Mouse (Mus musculus) liver, embryonic 13.5 days (tissue): ENCODE measurements at regions not wholly inside any gene's neighbourhood (a gene's known extent, or its start where the extent isn't known, plus 50 kb on each side); places are given as distances from the start of the nearest gene placed in this dataset.
"Not testable (repeated sequence)": the region's sequence is repeated elsewhere in the genome, so short reads cannot be mapped to it uniquely, and the experiment has no call there.

Experiments used
- ATAC-seq: fragments of 200-750 bp; cut with Nextera tagmentation; 2 replicates; pipeline ENCODE4 v1.8.0; 2017; ENCODE audit warnings: low read depth, mild to moderate bottlenecking, moderate number of reproducible peaks, moderate library complexity
- DNase-seq: peaks from one replicate; pipeline ENCODE4 v3.0.0; 2022
- H3K27ac ChIP-seq: fragments of 300-500 bp; sonication (generic); 2 replicates; pipeline ENCODE4 v1.5.1; 2015; ENCODE audit warnings: moderate library complexity, mild to moderate bottlenecking, inconsistent platforms
- H3K27me3 ChIP-seq: fragments of 300-500 bp; sonication (generic); 2 replicates; pipeline ENCODE4 v1.6.1; 2015; ENCODE audit warnings: mild to moderate bottlenecking, inconsistent platforms
- H3K36me3 ChIP-seq: fragments of 300-500 bp; sonication (generic); 2 replicates; pipeline ENCODE4 v1.6.1; 2015; ENCODE audit warnings: mild to moderate bottlenecking, inconsistent platforms
- H3K4me1 ChIP-seq: fragments of 300-500 bp; sonication (generic); replicated peaks from 2 replicates; pipeline ENCODE4 v1.6.1; 2015; ENCODE audit warnings: inconsistent platforms
- H3K4me2 ChIP-seq: fragments of 300-500 bp; sonication (generic); 2 replicates; pipeline ENCODE4 v1.6.1; 2015; ENCODE audit warnings: inconsistent platforms, mild to moderate bottlenecking, moderate library complexity
- H3K4me3 ChIP-seq: fragments of 300-500 bp; sonication (generic); replicated peaks from 2 replicates; pipeline ENCODE4 v1.5.1; 2015; ENCODE audit warnings: mild to moderate bottlenecking, inconsistent platforms
- H3K9ac ChIP-seq: fragments of 300-500 bp; sonication (generic); 2 replicates; pipeline ENCODE4 v1.6.1; 2015; ENCODE audit warnings: mild to moderate bottlenecking, inconsistent platforms
- H3K9me3 ChIP-seq: fragments of 300-500 bp; sonication (generic); replicated peaks from 2 replicates; pipeline ENCODE4 v1.6.1; 2016; ENCODE audit warnings: inconsistent platforms
- WGBS: fragments of 180-500 bp; shearing (Covaris S2); methylation state at CpG from one replicate; pipeline ENCODE4 v1.1.7; 2015; ENCODE audit not compliant: insufficient replicate concordance; 5-methylcytosine and 5-hydroxymethylcytosine counted together

GRCm38 (mm10) chr6:19855476-19855875 lies 989.4 kb downstream of the Ankrd7 start:
- WGBS, result 53% methylated on average over 1 of the region's 1 CpGs
- not testable (repeated sequence) for ATAC-seq, H3K36me3 ChIP-seq, DNase-seq, H3K4me3 ChIP-seq, H3K27ac ChIP-seq, H3K4me2 ChIP-seq, H3K9me3 ChIP-seq, H3K9ac ChIP-seq, H3K27me3 ChIP-seq, H3K4me1 ChIP-seq

DNA sequence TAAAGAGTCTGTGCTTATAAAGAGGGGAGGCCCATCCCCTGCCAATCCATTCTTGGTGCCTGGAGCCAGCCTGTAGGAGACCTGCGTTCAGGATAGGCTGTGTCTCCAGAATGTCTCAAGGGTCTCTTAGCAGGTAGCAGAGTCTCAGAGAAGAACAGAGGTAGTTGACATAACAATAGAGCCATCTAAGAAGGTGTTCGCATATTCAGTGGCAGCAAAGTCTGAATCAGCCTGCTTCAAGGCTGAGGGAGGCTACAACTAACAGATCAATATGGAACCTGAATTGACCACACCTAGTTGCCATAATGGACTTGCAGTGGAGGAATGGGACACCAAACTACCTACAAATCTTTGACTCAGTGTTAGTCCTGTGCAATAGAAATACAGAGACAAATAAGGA lies 998.0 kb downstream of the Ankrd7 start:
- H3K4me1 ChIP-seq, result no peaks in the 10 kb centered on the region
- H3K9me3 ChIP-seq, result no peaks in the 10 kb centered on the region
- no peak for ATAC-seq
- H3K4me3 ChIP-seq, result no peak overlapping the region
- H3K4me2 ChIP-seq, result no peak overlapping the region
- DNase-seq, result no peak
- H3K36me3 ChIP-seq, result no peaks in the 10 kb centered on the region
- no peaks in the 10 kb centered on the region for H3K27me3 ChIP-seq
- H3K9ac ChIP-seq, result no peak overlapping the region
- whole genome bisulfite sequencing, result 69% methylated on average over 2 of the region's 2 CpGs
- H3K27ac ChIP-seq, result no peak overlapping the region

DNA sequence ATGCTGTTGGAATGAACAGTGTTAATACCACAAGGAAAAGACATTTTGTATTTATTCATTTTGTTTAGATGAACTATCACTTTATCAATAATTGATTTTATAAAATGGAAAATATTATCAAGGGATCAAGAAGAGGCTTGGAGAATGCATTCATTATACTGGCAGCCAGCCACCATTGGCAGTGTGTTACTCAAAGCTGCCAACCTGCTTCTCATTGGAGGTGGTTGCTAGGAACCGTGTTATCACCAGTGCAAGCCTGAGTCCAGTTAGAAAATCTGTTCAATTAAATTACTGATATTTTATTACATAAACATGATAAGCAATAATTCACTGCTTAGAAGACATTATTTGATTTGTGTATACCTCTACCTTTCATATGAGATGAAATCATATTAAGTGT lies 1003.6 kb downstream of the Ankrd7 start:
- ATAC-seq (no peak), DNase-seq (no peak)
- no peak overlapping the region for H3K4me3 ChIP-seq
- WGBS, result 79% methylated on average over 1 of the region's 1 CpGs
- no peaks in the 10 kb centered on the region for H3K36me3 ChIP-seq
- H3K27ac ChIP-seq, result no peak overlapping the region
- H3K4me1 ChIP-seq, result no peaks in the 10 kb centered on the region
- H3K4me2 ChIP-seq, result no peak overlapping the region
- H3K27me3 ChIP-seq, result no peaks in the 10 kb centered on the region
- no peaks in the 10 kb centered on the region for H3K9me3 ChIP-seq
- no peak overlapping the region for H3K9ac ChIP-seq

GRCm38 (mm10) chr6:19911181-19911580 lies 1045.1 kb downstream of the Ankrd7 start:
- no peaks in the 10 kb centered on the region for H3K4me1 ChIP-seq
- no peak overlapping the region for H3K27ac ChIP-seq
- H3K36me3 ChIP-seq, result no peaks in the 10 kb centered on the region
- no peak overlapping the region for H3K4me2 ChIP-seq
- no peak overlapping the region for H3K4me3 ChIP-seq
- DNase-seq (no peak), ATAC-seq (no peak)
- no peaks in the 10 kb centered on the region for H3K9me3 ChIP-seq
- H3K9ac ChIP-seq, result no peak overlapping the region
- WGBS, result 65% methylated on average over 1 of the region's 1 CpGs
- H3K27me3 ChIP-seq, result no peaks in the 10 kb centered on the region

DNA sequence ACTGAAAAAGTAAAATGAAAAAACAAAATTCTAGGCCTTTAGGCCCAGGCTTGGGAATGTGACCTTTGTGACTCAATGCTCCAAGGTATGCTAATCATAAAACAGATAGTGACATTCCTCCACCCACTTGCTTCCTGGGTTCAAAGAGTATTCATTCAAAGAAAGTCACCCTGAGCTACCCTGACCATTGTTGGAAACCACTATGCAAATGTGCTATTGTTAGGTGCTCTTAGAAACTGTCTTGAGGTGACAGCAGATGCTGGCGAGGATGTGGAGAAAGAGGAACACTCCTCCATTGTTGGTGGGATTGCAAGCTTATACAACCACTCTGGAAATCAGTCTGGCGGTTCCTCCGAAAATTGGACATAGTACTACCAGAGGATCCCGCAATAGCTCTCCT lies 1075.7 kb downstream of the Ankrd7 start:
- DNase-seq, ATAC-seq, H3K9ac ChIP-seq, H3K27ac ChIP-seq, H3K27me3 ChIP-seq, H3K36me3 ChIP-seq, H3K4me3 ChIP-seq, H3K9me3 ChIP-seq, H3K4me1 ChIP-seq, H3K4me2 ChIP-seq: not testable (repeated sequence)
- 75% methylated on average over 4 of the region's 4 CpGs for WGBS

GRCm38 (mm10) chr6:19944334-19944733 lies 1078.2 kb downstream of the Ankrd7 start:
- ATAC-seq (no peak), DNase-seq (no peak)
- Histone ChIP-seq H3K9ac (no peak overlapping the region), H3K27ac (no peak overlapping the region), H3K4me2 (no peak overlapping the region), H3K4me1 (no peaks in the 10 kb centered on the region), H3K4me3 (no peak overlapping the region), H3K27me3 (no peaks in the 10 kb centered on the region), H3K36me3 (no peaks in the 10 kb centered on the region), H3K9me3 (no peaks in the 10 kb centered on the region)

GRCm38 (mm10) chr6:19945693-19946092 lies 1079.6 kb downstream of the Ankrd7 start:
- ATAC-seq, result no peak
- H3K27me3 ChIP-seq, result no peaks in the 10 kb centered on the region
- no peak for DNase-seq
- no peaks in the 10 kb centered on the region for H3K4me1 ChIP-seq
- no peak overlapping the region for H3K9ac ChIP-seq
- H3K9me3 ChIP-seq, result no peaks in the 10 kb centered on the region
- no peak overlapping the region for H3K27ac ChIP-seq
- H3K36me3 ChIP-seq, result no peaks in the 10 kb centered on the region
- H3K4me2 ChIP-seq, result no peak overlapping the region
- no peak overlapping the region for H3K4me3 ChIP-seq
- 59% methylated on average over 4 of the region's 4 CpGs for WGBS

DNA sequence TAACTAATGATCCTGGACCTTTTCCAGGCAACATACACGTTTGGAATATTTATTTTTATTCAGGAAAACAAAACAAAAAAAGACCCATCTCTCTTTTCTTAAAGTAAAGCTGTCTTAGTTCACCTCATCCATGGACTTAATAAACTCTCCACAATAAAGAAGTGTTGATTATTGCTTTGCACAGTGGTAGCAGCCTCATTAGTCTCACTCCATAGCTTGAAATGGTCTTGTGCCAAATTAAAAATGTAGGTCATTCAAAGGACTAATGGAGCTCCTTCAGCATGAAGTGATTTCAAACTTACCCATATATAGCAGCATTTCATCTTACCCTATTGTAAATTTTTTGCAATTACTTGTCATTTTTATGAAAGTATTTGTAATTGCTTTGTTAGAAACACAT lies 1109.8 kb downstream of the Ankrd7 start:
- DNase-seq (no peak), ATAC-seq (no peak)
- no peak overlapping the region for H3K4me2 ChIP-seq
- H3K36me3 ChIP-seq, result no peaks in the 10 kb centered on the region
- no peaks in the 10 kb centered on the region for H3K27me3 ChIP-seq
- no peaks in the 10 kb centered on the region for H3K9me3 ChIP-seq
- no peak overlapping the region for H3K9ac ChIP-seq
- H3K27ac ChIP-seq, result no peak overlapping the region
- H3K4me1 ChIP-seq, result no peaks in the 10 kb centered on the region
- 17% methylated on average over 1 of the region's 1 CpGs for WGBS
- H3K4me3 ChIP-seq, result no peak overlapping the region

- Histone ChIP-seq H3K9me3 (no peaks in the 10 kb centered on the region), H3K27me3 (no peaks in the 10 kb centered on the region), H3K36me3 (no peaks in the 10 kb centered on the region), H3K4me1 (no peaks in the 10 kb centered on the region), H3K4me2 (no peak overlapping the region), H3K4me3 (no peak overlapping the region), H3K9ac (no peak overlapping the region), H3K27ac (no peak overlapping the region)
- no peak; the same call in 1 of the 2 replicates for ATAC-seq
- DNase-seq, result no peak
- WGBS, result 15% methylated on average over 1 of the region's 1 CpGs
Measured at GRCm38 (mm10) chr6:19991829-19992228, 1125.7 kb downstream of the Ankrd7 start.

- 0 out of 2 replicates have a peak, but pooled peaks have one; percentile 51 for ATAC-seq
- H3K4me1 ChIP-seq, result no peaks in the 10 kb centered on the region
- no peak overlapping the region for H3K4me2 ChIP-seq
- H3K9me3 ChIP-seq, result no peaks in the 10 kb centered on the region
- H3K27ac ChIP-seq, result no peak overlapping the region
- H3K36me3 ChIP-seq, result no peaks in the 10 kb centered on the region
- H3K27me3 ChIP-seq, result no peaks in the 10 kb centered on the region
- no peak overlapping the region for H3K9ac ChIP-seq
- H3K4me3 ChIP-seq, result no peak overlapping the region
- no peak for DNase-seq
Measured at GRCm38 (mm10) chr6:20028466-20028865, 1162.3 kb downstream of the Ankrd7 start.

DNA sequence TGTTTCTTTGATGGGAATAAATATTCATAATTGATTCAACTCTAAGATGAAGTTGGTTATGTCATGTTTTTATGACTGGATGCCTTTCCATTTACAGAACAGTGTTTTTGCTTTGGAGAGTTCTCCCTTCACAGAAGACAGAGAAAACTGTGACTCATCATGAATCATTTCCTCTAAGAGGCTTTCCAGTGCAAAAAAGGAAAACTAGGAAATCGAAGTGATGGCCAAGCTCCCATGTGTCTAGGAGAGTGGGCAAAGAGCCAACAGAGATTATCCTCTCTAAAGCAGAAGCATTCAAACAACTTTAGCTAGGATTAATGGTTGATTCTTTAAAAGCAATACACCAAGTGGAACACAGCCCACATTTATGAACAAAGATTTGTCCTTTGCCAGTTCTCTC lies 1171.7 kb downstream of the Ankrd7 start:
- Histone ChIP-seq H3K4me2 (no peak overlapping the region), H3K36me3 (no peaks in the 10 kb centered on the region), H3K4me1 (no peaks in the 10 kb centered on the region), H3K4me3 (no peak overlapping the region), H3K27me3 (no peaks in the 10 kb centered on the region), H3K9me3 (no peaks in the 10 kb centered on the region), H3K9ac (no peak overlapping the region), H3K27ac (no peak overlapping the region)
- WGBS, result 8% methylated on average over 1 of the region's 1 CpGs
- ATAC-seq, result no peak
- DNase-seq, result no peak

DNA sequence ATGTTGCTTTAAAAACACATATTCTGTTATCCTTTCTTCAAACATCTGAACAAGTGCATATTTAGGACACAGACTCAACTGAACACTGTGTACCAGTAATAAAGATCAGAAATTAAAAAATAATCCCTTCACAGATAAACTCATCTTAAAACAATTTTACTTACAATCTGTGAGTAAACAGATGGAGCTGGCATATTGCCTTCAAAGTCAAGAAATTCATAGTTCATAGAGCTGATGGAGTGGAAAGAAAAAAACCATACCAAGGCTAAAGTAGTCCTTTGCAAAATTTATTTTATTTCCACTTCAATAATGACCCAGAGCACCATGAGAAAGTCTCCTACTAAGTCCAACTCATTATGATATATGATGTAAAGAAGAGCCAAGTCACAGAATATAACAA lies 1136.6 kb upstream of the Kcnd2 start:
- Histone ChIP-seq H3K9ac (no peak overlapping the region), H3K9me3 (no peaks in the 10 kb centered on the region), H3K4me2 (no peak overlapping the region), H3K27me3 (no peaks in the 10 kb centered on the region), H3K36me3 (no peaks in the 10 kb centered on the region), H3K4me1 (no peaks in the 10 kb centered on the region), H3K4me3 (no peak overlapping the region), H3K27ac (no peak overlapping the region)
- ATAC-seq (no peak), DNase-seq (no peak)
